Mouse (Mus musculus) ovary, postnatal 10 days (tissue): ENCODE data around the gene Jam2.
A peak's percentile ranks its signal among the peaks of the same experiment; 100 is the strongest.

Experiments used
- DNase-seq: peaks from one replicate; pipeline ENCODE4 v3.0.0; 2022; ENCODE audit warnings: low spot score

The Jam2 gene

DNA sequence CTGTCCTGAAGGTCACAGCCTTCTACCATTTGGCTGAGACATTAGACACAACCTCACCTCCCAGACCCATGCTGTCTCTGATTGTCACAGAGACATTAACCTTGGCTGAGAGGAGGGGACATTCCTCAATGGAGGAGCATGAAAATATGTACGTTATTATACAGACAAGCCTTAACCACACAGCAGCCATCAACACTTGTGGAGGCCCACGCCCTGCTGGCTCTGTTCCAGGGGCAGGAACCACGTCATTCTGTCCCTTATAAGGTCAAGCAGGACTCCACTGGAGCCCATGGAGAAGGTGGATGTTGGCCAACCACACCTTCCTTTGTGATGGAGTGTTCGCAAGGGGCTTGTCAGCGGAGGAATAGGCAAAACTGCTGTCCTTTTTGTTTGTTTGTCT, 5.8 kb downstream of the Jam2 start:
- no peak for DNase-seq

DNA sequence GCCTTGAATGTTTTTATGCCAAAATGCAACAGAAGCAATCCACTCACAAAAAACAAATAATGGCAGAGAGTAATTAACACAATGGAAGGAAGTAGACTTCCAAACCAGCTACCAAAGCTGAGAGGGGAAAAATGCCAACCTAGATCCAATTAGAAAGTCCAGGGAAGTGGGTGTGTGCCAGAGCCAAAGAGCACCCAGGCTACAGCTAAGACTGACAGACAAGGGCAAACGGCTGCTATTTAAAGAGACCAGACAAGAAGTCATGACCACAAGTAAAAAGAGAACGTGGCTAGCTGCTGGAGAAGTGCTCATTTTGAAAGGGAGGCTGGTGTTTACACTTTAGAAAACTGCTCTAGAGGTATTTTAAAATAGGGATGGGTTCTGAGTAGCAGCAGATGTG, 9.4 kb downstream of the Jam2 start:
- no peak for DNase-seq

DNA sequence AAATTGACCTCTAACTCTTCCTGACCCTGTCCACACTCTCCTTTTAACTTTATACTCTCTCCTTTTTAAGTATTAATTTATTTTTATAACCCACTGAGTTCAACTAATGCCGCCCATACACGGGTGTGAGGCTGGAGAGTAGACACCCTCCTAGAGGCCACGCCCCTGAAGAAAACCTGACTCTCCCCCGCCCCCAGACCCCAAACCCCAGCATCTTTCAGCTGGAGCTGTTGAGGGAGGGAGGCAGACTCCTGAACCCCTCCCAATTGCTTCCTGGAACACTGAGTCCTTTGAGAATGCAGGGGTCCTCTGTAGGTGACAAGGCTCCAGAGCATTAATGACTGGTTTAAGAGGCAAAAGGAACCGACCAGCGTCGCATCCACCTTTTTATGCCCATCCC, 11.0 kb downstream of the Jam2 start:
- no peak for DNase-seq

DNA sequence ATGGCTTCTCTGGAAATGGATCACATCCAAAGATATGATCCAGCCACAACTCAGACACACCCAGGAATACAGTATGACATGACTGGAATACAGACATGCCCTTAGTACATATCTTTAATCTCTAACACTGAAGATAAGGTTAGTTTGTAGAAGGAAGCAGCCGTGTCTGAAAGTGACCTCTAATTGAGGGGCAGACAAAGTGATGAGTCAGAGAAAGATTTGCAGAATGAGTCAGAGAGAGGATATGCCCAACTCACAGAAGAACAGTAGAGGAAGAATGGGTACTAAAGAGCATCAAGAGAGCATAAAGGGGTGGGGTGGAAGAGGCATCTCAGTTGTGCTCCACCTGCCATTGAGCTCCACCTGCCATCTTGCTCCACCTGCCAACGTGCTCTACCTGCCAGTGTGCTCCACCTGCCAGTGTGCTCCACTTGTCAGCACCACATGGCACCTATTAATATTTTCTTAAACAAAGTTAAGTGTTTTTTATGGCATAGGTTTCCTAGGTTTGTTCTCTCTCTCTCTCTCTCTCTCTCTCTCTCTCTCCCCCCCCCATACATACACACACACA, 16.8 kb downstream of the Jam2 start:
- no peak for DNase-seq

DNA sequence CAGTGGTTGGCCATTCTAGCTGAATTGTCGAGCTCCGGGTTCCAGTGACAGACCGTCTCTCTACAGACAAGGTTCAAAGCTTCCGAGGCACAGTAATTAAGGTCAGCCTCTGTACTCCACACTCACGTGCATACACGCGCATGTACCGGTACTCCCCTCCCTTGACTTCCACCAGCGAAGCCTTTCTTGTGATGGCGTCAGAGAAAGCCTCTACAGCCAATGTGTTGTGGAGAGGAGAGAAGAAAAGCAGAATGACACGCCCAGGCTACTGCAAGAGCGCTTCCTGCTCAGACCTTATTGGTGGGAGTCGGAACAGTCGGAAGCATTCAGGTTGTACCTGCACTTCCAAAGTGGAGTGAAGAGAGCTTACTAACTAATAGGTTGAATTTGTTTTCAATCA, 19.5 kb downstream of the Jam2 start:
- no peak for DNase-seq

DNA sequence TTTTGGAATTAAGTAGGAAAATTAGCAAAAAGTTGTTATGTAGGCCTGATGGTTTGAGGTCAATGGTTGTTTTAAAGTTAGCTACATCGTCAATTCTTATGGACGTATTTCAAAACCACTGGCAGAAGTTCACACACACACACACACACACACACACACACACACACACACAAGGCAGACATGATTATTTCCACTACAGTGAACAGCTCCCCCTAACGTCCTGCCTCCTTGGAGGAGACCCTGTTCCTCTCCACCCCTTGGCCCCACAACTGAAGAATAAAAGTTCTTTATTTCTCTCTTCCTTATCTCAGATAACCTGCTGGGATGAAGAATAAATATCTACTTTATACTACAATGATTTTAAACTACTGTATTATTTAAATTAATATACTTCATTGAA, 21.4 kb downstream of the Jam2 start:
- no peak for DNase-seq

DNA sequence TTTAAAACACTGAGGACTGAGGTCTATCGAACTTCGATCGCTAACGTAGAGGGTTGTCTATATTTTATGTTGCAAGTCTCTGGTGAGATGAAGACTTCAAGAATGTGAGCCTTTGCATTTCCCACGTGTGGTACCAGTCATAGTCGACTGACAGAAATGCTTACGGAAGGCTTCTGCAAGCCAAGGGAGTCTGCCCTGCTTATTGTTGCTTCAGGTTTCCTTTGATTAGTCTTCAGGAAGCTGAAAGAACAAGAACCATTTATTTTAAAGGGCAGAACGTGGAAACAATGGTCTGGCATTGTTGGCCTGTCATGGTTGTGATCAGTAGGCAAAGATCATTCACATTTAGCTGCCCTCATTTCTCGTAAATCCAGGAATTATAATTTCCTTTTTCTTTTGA, 22.8 kb downstream of the Jam2 start:
- DNase-seq, result no peak

DNA sequence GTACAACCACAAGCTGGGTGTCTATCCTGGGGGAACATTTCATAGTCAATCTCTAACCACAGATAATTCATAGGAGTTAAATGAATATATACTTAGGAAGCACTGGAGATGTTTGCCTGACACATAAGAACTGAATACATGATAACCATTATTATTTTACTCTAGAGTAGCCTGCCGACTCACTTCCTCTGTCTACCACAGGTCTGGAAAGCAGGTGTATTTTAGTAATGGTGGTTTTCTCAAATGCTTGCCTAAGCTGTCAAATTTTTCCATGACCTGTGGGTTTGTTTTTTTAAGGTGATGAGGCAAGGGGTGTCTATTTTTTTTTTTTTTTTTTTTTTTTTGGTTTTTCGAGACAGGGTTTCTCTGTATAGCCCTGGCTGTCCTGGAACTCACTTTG, 26.1 kb downstream of the Jam2 start:
- no peak for DNase-seq

DNA sequence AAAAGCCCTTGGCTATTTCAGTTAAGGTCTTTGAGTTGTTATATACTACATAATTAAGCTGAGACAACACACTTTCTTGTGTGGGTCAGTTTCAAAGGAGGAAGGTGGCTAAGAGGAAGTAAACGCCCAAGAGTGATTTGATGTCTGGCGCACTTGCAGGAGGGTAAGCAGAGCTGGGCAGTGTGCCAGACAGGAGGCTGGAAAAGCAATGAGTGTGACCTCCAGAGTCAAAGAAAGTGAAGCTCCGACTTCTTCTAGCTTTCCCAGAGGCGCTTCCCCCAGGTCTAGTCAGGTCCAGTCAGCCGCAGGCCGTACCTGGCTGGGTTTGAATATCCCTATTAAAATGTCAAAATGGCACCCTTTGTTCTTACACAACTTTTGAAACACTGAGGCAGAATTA, 28.3 kb downstream of the Jam2 start:
- DNase-seq, result no peak

DNA sequence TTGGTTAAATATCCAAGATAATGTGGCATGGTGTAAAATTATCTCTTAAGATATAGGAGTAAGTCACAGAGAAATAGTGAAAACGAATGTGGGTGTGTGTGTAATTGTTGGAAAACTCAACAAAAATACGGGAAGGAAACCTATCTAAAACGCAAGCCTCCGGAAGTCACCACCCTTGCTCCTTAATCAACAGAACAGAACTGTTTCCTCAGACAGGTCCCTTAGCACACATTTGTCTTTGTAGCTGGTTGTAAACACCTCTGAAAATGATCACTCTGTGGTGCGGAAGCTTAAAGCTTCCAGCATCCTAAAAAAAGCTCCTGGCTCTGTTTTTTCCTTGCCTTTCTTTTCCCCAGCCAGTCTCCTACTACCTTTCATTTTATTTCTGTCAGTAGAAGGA, 30.9 kb downstream of the Jam2 start:
- DNase-seq, result no peak

DNA sequence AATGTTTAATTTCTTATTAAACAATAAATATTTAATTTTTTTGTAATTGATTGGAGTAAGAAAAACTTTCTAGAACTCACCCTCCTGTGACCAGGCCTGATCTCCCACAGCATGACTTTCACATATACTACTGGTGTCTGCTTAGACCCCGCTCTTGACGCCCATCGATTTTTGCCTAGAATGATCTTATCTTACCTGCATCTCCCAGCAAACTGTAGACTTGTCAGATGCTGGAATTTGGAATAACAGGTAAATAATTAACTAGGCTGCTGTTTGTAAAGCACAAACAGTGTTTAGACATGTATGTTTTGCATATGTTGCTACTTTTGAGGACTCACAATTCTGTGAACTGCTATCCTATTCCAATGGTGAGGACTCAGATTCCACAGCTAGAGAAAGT, 32.3 kb downstream of the Jam2 start:
- no peak for DNase-seq

DNA sequence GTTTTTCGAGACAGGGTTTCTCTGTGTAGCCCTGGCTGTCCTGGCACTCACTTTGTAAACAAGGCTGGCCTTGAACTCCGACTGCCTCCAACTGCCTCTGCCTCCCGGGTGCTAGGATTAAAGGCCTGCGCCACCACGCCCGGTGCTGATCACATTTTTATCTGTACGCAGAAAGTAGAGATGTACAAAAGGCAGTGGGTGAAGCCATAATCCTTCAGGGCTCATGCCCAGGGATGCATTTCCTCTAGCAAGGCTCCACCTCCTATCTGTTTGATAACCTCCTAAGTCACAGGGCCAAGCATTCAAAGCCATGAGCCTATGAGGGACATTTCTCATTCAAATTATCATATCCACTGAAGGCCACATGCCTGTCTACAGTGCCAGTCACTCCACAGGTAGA, 34.0 kb downstream of the Jam2 start:
- no peak for DNase-seq

DNA sequence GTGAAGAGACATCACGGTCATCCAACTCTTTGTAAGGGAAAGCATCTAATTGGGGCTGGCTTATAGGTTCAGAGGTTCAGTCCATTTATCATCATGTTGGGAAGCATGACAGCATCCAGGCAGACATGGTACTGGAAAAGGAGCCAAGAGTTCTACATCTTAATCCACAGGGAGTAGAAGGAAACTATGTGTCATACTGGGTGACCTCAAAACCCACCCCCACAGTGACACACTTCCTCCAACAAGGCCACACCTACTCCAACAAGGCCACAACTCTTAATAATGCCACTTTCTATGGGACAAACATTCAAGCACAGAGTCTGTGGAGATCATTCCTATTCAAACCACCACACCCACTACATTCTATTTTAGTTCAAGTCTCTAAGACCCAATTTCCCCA, 36.3 kb downstream of the Jam2 start:
- DNase-seq, result no peak

DNA sequence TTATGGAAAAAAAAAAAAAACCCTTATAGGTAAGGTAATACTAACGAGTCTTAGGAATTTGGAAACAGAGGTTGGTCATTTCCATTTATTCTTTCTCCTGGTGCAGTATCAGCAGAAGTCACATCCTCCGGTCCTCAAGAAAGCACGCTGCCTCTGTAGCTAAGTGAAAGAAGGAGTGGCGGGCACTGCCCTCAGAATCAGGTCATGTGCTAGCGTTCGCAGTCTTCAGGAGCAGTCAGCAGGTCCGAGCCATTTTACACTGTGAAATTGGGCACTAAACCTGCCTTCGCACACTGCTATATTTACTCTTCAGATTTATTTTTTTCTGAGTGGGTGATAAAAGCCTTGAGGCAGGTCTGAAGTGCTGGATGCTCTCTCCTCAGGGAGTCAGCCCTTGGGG, 39.9 kb downstream of the Jam2 start:
- DNase-seq, result no peak

DNA sequence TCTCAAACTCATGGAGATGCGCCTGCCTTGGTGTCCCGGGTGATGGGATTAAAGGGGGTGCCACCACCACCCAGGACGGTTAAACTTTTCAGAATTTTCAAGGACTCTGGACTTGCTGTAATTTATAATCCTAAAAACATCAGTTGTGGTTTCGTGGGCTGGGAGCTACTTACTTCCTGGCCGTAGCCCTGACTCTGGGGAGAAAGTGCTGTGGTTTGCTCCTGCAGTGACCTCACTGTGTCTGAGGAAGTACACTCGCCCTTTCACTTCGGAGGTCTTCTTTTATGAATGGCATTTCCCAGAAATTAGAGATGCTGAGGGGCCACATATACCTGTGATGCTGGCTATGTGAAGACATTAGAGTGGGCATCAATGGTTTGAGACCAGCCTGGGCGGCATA, 40.6 kb downstream of the Jam2 start:
- DNase-seq, result no peak

DNA sequence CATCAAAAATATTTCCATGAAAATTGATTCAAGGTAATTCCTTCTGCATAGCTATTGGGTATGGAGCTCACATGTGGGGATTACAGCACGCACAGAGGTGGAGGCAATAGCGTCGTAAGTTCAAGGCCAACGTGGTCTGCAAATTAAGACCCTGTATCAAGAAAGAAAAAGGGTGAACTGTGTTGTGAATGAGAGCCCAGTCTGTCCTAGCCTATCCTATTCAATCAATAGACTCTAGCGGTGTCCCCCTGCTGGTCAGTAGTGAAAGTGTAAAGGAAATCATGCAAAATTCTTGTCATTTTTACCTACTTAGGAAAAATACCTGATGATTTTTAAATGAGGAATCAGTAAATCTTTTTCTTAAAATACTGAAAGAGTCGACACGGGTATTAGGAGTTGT, 43.5 kb downstream of the Jam2 start:
- DNase-seq, result no peak

DNA sequence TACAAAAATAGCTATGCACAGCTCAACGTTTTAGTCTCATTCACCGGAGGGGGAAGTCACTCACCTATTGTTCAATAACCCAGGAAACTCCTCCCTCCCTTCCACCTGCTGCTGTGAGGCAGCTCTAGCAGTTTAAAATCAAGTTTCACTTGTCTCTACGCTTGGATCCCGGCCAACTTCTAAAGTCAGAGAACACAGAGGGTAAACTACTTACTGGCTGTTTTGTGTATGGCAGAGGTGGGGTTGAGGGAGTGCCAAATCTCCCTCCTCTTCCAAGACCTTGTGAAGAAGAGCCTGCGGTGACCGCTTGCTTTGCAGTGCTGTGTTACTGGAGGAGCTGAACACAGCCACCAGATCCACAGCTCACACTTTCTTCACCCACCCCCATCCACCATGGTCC, 51.1 kb downstream of the Jam2 start:
- no peak for DNase-seq

DNA sequence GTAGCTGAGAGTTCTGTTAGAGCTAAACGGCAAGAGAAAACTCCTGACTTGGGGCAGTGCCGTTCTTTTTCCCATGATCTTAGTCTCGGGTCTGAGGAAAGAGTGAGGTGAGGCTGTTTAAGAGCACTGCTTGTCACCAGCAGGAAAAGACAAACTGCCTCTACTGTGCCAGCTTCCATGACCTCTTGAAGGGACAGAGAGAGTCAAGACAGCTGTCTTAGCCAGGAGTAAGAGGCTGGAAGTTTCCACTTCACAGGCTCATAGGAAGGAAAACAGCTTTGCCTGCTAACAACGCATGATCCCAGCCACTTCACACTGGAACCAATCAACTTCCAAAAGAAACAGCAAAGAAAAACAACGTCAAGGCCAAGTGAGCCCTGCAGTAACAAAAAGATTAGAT, 57.8 kb downstream of the Jam2 start:
- no peak for DNase-seq

DNA sequence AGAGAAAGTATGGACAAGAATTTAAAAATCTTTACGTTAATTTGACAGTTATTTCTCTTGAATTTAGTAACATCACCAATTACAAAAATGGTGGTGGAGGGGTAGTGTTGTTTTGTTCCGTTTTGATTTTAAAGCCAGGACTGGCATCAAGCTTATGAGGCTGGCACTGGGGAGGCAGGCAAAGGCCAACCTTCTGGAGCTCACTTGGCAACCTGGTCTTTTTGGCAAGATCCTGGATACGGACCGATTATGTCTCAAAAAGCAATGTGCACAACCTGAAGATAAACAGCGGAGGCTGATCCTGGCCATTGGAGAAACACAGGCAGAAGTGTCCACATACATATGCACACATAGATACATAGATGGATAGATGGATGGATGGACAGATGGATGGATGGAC, 58.8 kb downstream of the Jam2 start:
- no peak for DNase-seq

DNA sequence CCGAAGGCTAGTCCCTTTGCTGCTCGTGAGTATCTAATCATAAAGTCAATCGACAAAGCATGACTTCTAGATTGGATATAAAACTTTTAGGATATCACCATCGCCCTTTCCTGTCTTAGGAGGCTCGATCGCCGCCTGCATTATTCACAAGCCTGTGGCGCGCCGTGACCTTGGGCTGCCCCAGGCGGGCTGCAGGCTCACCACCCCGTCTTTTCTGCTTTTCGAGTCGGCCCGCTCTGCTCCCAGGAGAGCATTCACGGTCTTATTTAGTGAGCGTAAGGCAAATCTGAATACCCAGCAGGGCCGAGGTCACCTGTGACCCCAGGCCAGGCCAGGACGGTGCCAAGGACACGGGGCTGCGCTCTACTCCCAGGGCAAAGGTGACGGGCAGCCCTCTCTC, 60.4 kb downstream of the Jam2 start:
- no peak for DNase-seq

DNA sequence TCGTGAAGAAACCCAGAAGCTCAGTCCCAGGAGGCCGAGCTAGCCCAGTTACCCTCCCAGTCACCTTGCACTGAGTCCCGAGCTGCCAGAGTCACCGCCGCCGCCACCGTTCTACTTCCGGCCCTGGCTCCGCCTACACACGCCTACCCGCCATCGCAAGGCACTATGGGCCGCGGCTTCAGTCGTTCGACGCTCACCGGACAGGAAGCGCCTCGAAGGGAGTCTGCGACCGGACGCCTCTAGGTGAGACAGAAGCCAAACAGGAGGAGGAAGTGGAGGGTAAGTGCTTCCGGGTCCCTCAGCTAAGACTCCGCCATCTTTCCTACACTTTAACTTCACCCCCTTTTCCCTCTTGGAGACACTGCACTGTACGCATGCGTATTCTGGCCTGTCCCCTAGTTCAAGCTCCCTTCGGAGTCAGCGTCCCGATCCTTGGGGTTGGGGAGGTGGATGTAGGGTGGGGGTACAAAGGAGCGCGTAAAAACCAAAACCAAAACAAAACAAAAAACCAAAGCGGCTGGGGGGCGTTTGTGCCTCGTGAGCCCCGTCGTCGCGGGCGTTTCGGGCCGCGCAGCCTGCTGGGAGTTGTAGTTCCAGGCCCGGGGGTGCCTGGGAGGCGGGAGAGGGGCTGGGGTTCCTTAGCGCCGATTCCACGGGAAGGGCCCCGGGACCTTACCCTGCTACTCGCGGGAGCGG, 61.0 kb downstream of the Jam2 start, which contains the start of gene Gabpa:
Gabpa (plus strand) TSS at position 181 of the 696 bp plus-strand sequence.
- DNase-seq, result peak; percentile 69

DNA sequence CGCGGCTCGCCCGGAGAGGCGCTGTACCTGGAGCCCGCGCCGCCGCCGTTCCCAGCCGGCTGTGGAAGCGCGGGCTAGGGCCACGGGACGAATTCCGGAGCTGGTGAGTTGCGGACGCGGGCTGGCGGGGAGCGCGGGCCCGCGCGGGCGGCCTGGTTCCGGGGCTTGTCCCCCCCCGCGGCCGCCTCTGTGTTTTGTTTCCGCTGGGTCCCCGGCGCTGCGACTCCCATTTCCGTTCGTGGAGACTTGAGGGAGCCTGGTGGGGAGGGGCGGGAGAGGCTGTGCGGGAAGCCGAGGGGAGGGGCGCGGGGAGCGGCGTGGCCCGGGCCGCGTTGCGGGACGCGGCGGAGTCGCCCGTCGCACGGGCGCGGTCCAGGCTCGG, 61.5 kb downstream of the Jam2 start, which contains the start of gene Atp5j:
Atp5j (minus strand) TSS at position 185 of the 382 bp plus-strand sequence.
- DNase-seq, result no peak

DNA sequence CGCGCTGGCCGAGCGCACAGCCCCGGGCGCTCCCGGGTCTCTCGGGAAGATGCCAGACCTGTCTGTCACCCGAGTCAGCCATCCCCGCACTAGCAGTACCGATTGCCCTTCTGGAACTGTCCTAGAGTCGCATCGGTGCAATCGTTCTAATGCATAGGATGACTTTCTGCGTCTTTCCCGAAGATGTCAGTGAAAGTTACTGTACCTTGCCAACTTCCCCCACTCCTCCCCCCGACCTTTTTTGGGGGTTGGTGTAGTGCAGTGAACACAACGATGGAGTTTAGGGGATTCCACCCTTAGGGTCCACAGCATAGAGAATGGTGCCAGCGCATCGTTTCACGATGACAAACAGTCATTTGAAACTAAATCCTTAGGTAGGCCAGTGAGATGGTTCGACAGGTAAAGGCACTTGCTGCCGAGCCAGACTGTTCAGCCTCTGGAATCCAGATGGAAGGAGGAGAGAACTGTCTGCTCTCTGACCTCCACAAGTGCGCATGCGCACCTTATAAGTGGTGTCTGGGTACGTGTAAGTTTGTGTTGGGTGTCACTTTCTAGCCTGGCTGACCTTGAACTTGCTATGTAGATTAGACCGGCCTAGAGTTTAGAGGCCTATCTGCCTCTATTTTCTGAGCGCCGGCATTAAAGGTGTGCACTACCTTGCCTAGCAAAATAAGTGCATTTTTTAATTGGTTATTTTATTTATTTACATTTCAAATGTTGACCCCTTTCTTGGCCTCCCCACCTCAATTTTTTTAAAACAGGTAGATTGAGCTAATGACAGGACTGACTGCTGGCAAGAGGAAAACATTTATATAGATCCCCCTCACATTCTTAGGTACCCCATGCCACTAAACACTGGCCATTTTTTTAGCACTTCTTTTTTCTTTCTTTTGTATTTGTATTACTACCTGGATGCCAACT, 62.2 kb downstream of the Jam2 start:
- DNase-seq, result peak; percentile 31
